Mouse (Mus musculus) intestine, embryonic 14.5 days (tissue): ENCODE data around the gene Degs1. TPM values are rescaled to one million over a fixed set of nuclear protein-coding genes. Genes with fewer than 3 reads are reported as not detected.
"Not testable (repeated sequence)": the region's sequence is repeated elsewhere in the genome, so short reads cannot be mapped to it uniquely, and the experiment has no call there.

Source experiments
- ATAC-seq: fragments of 200-750 bp; cut with Nextera tagmentation; replicated peaks from 2 replicates; pipeline ENCODE4 v1.8.0; 2017; ENCODE audit warnings: low read depth, moderate number of reproducible peaks, moderate TSS enrichment, moderate library complexity; ENCODE audit not compliant: low FRiP score, low TSS enrichment
- DNase-seq: peaks from one replicate; pipeline ENCODE4 v3.0.0-alpha.2; 2018; ENCODE audit warnings: low spot score
- H3K27ac ChIP-seq: fragments of 300-500 bp; sonication (generic); 2 replicates; pipeline ENCODE4 v1.5.1; 2014; ENCODE audit warnings: low read depth, mild to moderate bottlenecking, control low read depth
- H3K27me3 ChIP-seq: fragments of 300-500 bp; sonication (generic); replicated peaks from 2 replicates; pipeline ENCODE4 v1.6.1; 2014; ENCODE audit warnings: low read length, control low read depth; ENCODE audit not compliant: control insufficient read depth, insufficient read depth
- H3K36me3 ChIP-seq: fragments of 300-500 bp; sonication (generic); 2 replicates; pipeline ENCODE4 v1.6.1; 2014; ENCODE audit warnings: low read length, control low read depth; ENCODE audit not compliant: control insufficient read depth, insufficient read depth
- H3K4me1 ChIP-seq: fragments of 300-500 bp; sonication (generic); replicated peaks from 2 replicates; pipeline ENCODE4 v1.6.1; 2014; ENCODE audit warnings: low read length, control low read depth, mixed read lengths; ENCODE audit not compliant: control insufficient read depth, insufficient read depth
- H3K4me2 ChIP-seq: fragments of 300-500 bp; sonication (generic); 2 replicates; pipeline ENCODE4 v1.6.1; 2014; ENCODE audit warnings: low read length
- H3K4me3 ChIP-seq: fragments of 300-500 bp; sonication (generic); 2 replicates; pipeline ENCODE4 v1.5.1; 2014; ENCODE audit warnings: low read depth, low read length, control low read depth, mixed read lengths
- H3K9ac ChIP-seq: fragments of 300-500 bp; sonication (generic); 2 replicates; pipeline ENCODE4 v1.6.1; 2014; ENCODE audit warnings: mild to moderate bottlenecking, low read length
- H3K9me3 ChIP-seq: fragments of 300-500 bp; sonication (generic); 2 replicates; pipeline ENCODE4 v1.6.1; 2016; ENCODE audit warnings: low read length, control low read depth; ENCODE audit not compliant: control insufficient read depth
- WGBS: fragments of 180-500 bp; shearing (Covaris S2); extraction: QIAGEN DNeasy Blood & Tissue Kit; methylation state at CpG from one replicate; pipeline ENCODE4 v1.1.7; 2014; 5-methylcytosine and 5-hydroxymethylcytosine counted together
- polyA plus RNA-seq: library from polyadenylated mRNA; unstranded; fragments of >200 nt; fragmentation: Nextera tagmentation; extraction: Ambion mirVana; gene quantifications from 2 replicates; pipeline ENCODE4 v1.2.1, GENCODE M21; 2014

The Degs1 gene
- polyA plus RNA-seq, 1 experiment from 2014 or later: 119 TPM

GRCm38 (mm10) chr1:182309403-182309802, 26.8 kb upstream of the Degs1 start:
- Histone ChIP-seq H3K27me3 (no peaks in the 10 kb centered on the region), H3K9me3 (0 out of 2 replicates have a peak, but pooled peaks cover 4% of the 10 kb centered on the region), H3K27ac (no peak overlapping the region), H3K9ac (no peak overlapping the region), H3K36me3 (peaks cover 8% of the 10 kb centered on the region), H3K4me3 (no peak overlapping the region), H3K4me1 (no peaks in the 10 kb centered on the region), H3K4me2 (no peak overlapping the region)
- ATAC-seq (no peak), DNase-seq (no peak)
- 83% methylated on average over 5 of the region's 5 CpGs for WGBS

GRCm38 (mm10) chr1:182302916-182303315, 20.3 kb upstream of the Degs1 start:
- 84% methylated on average over 5 of the region's 5 CpGs for WGBS
- DNase-seq (no peak), ATAC-seq (no peak)
- Histone ChIP-seq H3K27ac (no peak overlapping the region), H3K4me1 (no peaks in the 10 kb centered on the region), H3K4me2 (no peak overlapping the region), H3K4me3 (no peak overlapping the region), H3K27me3 (no peaks in the 10 kb centered on the region), H3K36me3 (no peaks in the 10 kb centered on the region), H3K9ac (no peak overlapping the region), H3K9me3 (no peaks in the 10 kb centered on the region)

- Histone ChIP-seq H3K27me3 (no peaks in the 10 kb centered on the region), H3K4me3 (no peak overlapping the region), H3K9ac (no peak overlapping the region), H3K4me2 (no peak overlapping the region), H3K4me1 (no peaks in the 10 kb centered on the region), H3K36me3 (no peaks in the 10 kb centered on the region), H3K9me3 (no peaks in the 10 kb centered on the region), H3K27ac (no peak overlapping the region)
- 83% methylated on average over 6 of the region's 6 CpGs for WGBS
- no peak for DNase-seq
- ATAC-seq: no peak
These were observed 19.7 kb upstream of the Degs1 start for GRCm38 (mm10) chr1:182302176-182302870.

- Histone ChIP-seq H3K4me2 (no peak overlapping the region), H3K9me3 (no peaks in the 10 kb centered on the region), H3K36me3 (no peaks in the 10 kb centered on the region), H3K27ac (no peak overlapping the region), H3K4me3 (no peak overlapping the region), H3K9ac (no peak overlapping the region), H3K4me1 (no peaks in the 10 kb centered on the region), H3K27me3 (no peaks in the 10 kb centered on the region)
- ATAC-seq (no peak), DNase-seq (no peak)
- WGBS: 88% methylated on average over 5 of the region's 5 CpGs
These were observed 15.2 kb upstream of the Degs1 start for GRCm38 (mm10) chr1:182297821-182298220.

GRCm38 (mm10) chr1:182297246-182297645, 14.6 kb upstream of the Degs1 start:
- H3K4me1 ChIP-seq: no peaks in the 10 kb centered on the region
- H3K9ac ChIP-seq: no peak overlapping the region
- no peak overlapping the region for H3K27ac ChIP-seq
- no peak for ATAC-seq
- H3K9me3 ChIP-seq: no peaks in the 10 kb centered on the region
- 85% methylated on average over 3 of the region's 3 CpGs for WGBS
- H3K36me3 ChIP-seq: no peaks in the 10 kb centered on the region
- H3K4me3 ChIP-seq: no peak overlapping the region
- H3K27me3 ChIP-seq: no peaks in the 10 kb centered on the region
- no peak overlapping the region for H3K4me2 ChIP-seq
- no peak for DNase-seq

GRCm38 (mm10) chr1:182296816-182297215, 14.2 kb upstream of the Degs1 start:
- DNase-seq (no peak), ATAC-seq (no peak)
- Histone ChIP-seq H3K4me3 (no peak overlapping the region), H3K9ac (no peak overlapping the region), H3K36me3 (no peaks in the 10 kb centered on the region), H3K27ac (no peak overlapping the region), H3K9me3 (no peaks in the 10 kb centered on the region), H3K4me1 (no peaks in the 10 kb centered on the region), H3K27me3 (no peaks in the 10 kb centered on the region), H3K4me2 (no peak overlapping the region)
- WGBS: 82% methylated on average over 6 of the region's 6 CpGs

- Histone ChIP-seq H3K27me3 (no peaks in the 10 kb centered on the region), H3K9me3 (no peaks in the 10 kb centered on the region), H3K4me1 (no peaks in the 10 kb centered on the region), H3K4me2 (no peak overlapping the region), H3K4me3 (no peak overlapping the region), H3K27ac (no peak overlapping the region), H3K36me3 (no peaks in the 10 kb centered on the region), H3K9ac (no peak overlapping the region)
- DNase-seq (no peak), ATAC-seq (no peak)
- 89% methylated on average over 6 of the region's 6 CpGs for WGBS
These were observed 13.5 kb upstream of the Degs1 start for GRCm38 (mm10) chr1:182296141-182296540.

- H3K4me3 ChIP-seq: no peak overlapping the region
- H3K9ac ChIP-seq: no peak overlapping the region
- H3K27ac ChIP-seq: no peak overlapping the region
- H3K27me3 ChIP-seq: no peaks in the 10 kb centered on the region
- 63% methylated on average over 4 of the region's 4 CpGs for WGBS
- no peak overlapping the region for H3K4me2 ChIP-seq
- no peaks in the 10 kb centered on the region for H3K36me3 ChIP-seq
- no peaks in the 10 kb centered on the region for H3K9me3 ChIP-seq
- no peak for ATAC-seq
- no peaks in the 10 kb centered on the region for H3K4me1 ChIP-seq
- DNase-seq: no peak
These were observed 9.7 kb upstream of the Degs1 start for GRCm38 (mm10) chr1:182292291-182292690.

- not testable (repeated sequence) for H3K4me1 ChIP-seq, H3K9ac ChIP-seq, H3K27ac ChIP-seq, H3K4me2 ChIP-seq, DNase-seq, H3K9me3 ChIP-seq, H3K27me3 ChIP-seq, H3K36me3 ChIP-seq, H3K4me3 ChIP-seq, ATAC-seq
- 90% methylated on average over 3 of the region's 3 CpGs for WGBS
These were observed 8.1 kb upstream of the Degs1 start for GRCm38 (mm10) chr1:182290741-182291140.
